Mouse (Mus musculus): ENCODE results near the gene Gm26620. TPM values are rescaled to one million over a fixed set of nuclear protein-coding genes. Genes with fewer than 3 reads are reported as not detected.

The Gm26620 gene
- polyA plus RNA-seq, 1 experiment, result 0.12 TPM

DNA sequence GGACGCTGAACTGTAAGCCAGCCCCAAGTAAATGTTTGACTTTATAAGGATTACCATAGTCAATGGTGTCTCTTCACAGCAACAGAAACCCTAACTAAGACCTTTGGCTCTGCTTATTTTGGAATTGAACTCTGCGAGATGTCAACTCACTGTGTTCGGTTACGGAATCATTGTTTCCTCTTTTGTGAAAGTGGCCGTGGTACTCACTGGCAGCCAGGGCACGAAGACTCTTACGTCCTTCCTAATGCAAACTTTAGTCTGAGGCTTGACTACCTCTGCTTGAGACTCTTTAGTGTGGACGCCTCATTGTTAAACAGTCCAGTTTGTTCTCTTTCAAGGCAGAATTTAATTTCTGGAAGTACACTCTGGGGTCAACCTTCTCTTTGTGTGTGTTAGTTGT lies 34.4 kb downstream of the Gm26620 start:
- no peaks in the 10 kb centered on the region for H3K79me3 ChIP-seq (ENCODE audit: low read depth)
- H3K27me3 ChIP-seq (ENCODE audit: control insufficient read depth, insufficient read depth, insufficient read length), result no peaks in the 10 kb centered on the region
- TF ChIP-seq CTCF (IDR thresholded peaks at IDR 0.05; ENCODE audit: control insufficient read depth, insufficient read depth, insufficient read length), result no peak
- no peak for TF ChIP-seq MYOD1 (IDR thresholded peaks at IDR 0.05; ENCODE audit: control insufficient read depth, insufficient read length, low read depth)
- no peak for TF ChIP-seq USF1 (IDR thresholded peaks at IDR 0.05; ENCODE audit: low read depth)
- no peak for TF ChIP-seq MYOG (IDR thresholded peaks at IDR 0.05; ENCODE audit: control insufficient read depth, extremely low read depth, insufficient read length)
- no peak overlapping the region for H3ac ChIP-seq (ENCODE audit: control insufficient read depth, insufficient read length, low read depth)
- H3K4me3 ChIP-seq (ENCODE audit: insufficient read depth, poor library complexity, severe bottlenecking), result no peak overlapping the region
- H3K36me3 ChIP-seq (ENCODE audit: control insufficient read depth, insufficient read depth), result no peaks in the 10 kb centered on the region
- no peaks in the 10 kb centered on the region for H3K79me2 ChIP-seq (ENCODE audit: control insufficient read depth, insufficient read depth)

- no peaks in the 10 kb centered on the region for H3K36me3 ChIP-seq (ENCODE audit: control insufficient read depth, insufficient read depth)
- H3ac ChIP-seq (ENCODE audit: control insufficient read depth, insufficient read length, low read depth), result no peak overlapping the region
- H3K27me3 ChIP-seq (ENCODE audit: control insufficient read depth, insufficient read depth, insufficient read length), result no peaks in the 10 kb centered on the region
- H3K79me3 ChIP-seq (ENCODE audit: low read depth), result no peaks in the 10 kb centered on the region
- TF ChIP-seq CEBPB (IDR thresholded peaks at IDR 0.05; ENCODE audit: low read depth), result no peak
- no peak for TF ChIP-seq MYOG (IDR thresholded peaks at IDR 0.05; ENCODE audit: control insufficient read depth, extremely low read depth, insufficient read length)
- TF ChIP-seq CTCF (IDR thresholded peaks at IDR 0.05; ENCODE audit: control insufficient read depth, insufficient read depth, insufficient read length), result no peak
- no peak for TF ChIP-seq MYOD1 (IDR thresholded peaks at IDR 0.05; ENCODE audit: control insufficient read depth, insufficient read length, low read depth)
- TF ChIP-seq FOSL1 (IDR thresholded peaks at IDR 0.05; ENCODE audit: insufficient read depth, low read length, poor library complexity, severe bottlenecking), result no peak
- H3K79me2 ChIP-seq (ENCODE audit: control insufficient read depth, insufficient read depth), result no peaks in the 10 kb centered on the region
- H3K4me3 ChIP-seq (ENCODE audit: insufficient read depth, poor library complexity, severe bottlenecking), result no peak overlapping the region
These were observed 39.6 kb downstream of the Gm26620 start for GRCm38 (mm10) chr1:170924485-170924884.

GRCm38 (mm10) chr1:170926941-170927340 lies 42.1 kb downstream of the Gm26620 start:
- no peak overlapping the region for H3K4me3 ChIP-seq (ENCODE audit: insufficient read depth, poor library complexity, severe bottlenecking)
- no peaks in the 10 kb centered on the region for H3K79me2 ChIP-seq (ENCODE audit: control insufficient read depth, insufficient read depth)
- H3K27me3 ChIP-seq (ENCODE audit: control insufficient read depth, insufficient read depth, insufficient read length), result no peaks in the 10 kb centered on the region
- TF ChIP-seq FOSL1 (IDR thresholded peaks at IDR 0.05; ENCODE audit: insufficient read depth, low read length, poor library complexity, severe bottlenecking), result no peak
- TF ChIP-seq MYOG (IDR thresholded peaks at IDR 0.05; ENCODE audit: control insufficient read depth, extremely low read depth, insufficient read length), result no peak
- TF ChIP-seq MAX (IDR thresholded peaks at IDR 0.05), result no peak
- TF ChIP-seq MYOD1 (IDR thresholded peaks at IDR 0.05; ENCODE audit: control insufficient read depth, insufficient read length, low read depth), result no peak
- TF ChIP-seq USF1 (IDR thresholded peaks at IDR 0.05; ENCODE audit: low read depth), result no peak
- TF ChIP-seq CEBPB (IDR thresholded peaks at IDR 0.05; ENCODE audit: low read depth), result no peak
- no peak for TF ChIP-seq CTCF (IDR thresholded peaks at IDR 0.05; ENCODE audit: control insufficient read depth, insufficient read depth, insufficient read length)
- no peaks in the 10 kb centered on the region for H3K36me3 ChIP-seq (ENCODE audit: control insufficient read depth, insufficient read depth)
- no peaks in the 10 kb centered on the region for H3K79me3 ChIP-seq (ENCODE audit: low read depth)
- no peak overlapping the region for H3ac ChIP-seq (ENCODE audit: control insufficient read depth, insufficient read length, low read depth)

DNA sequence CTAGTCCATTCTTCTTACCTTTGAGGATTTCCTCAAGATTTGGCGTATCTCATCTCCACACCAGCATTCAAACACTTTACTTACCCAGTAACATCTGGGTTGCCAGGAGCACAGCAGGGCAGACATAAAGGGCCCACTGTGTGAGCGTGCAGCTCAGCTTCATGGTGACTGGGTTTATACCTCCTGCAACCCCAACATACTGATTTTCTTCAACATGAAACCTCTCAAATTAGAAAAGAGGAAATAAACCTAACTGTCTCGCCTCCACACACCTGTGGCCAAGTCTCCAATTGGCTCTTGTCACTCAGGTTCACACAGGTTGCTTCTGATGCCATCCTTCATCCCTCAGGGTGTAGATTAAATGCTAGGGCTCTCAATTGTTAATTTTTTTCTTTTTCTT lies 42.5 kb downstream of the Gm26620 start, which contains the start of gene Fcrla:
TSS of gene Fcrla (minus strand) at position 206 of the 400 bp plus-strand sequence.
- TF ChIP-seq FOSL1 (IDR thresholded peaks at IDR 0.05; ENCODE audit: insufficient read depth, low read length, poor library complexity, severe bottlenecking) (no peak), MYOD1 (IDR thresholded peaks at IDR 0.05; ENCODE audit: control insufficient read depth, insufficient read length, low read depth) (no peak), CEBPB (IDR thresholded peaks at IDR 0.05; ENCODE audit: low read depth) (no peak), MAX (IDR thresholded peaks at IDR 0.05) (no peak), MYOG (IDR thresholded peaks at IDR 0.05; ENCODE audit: control insufficient read depth, extremely low read depth, insufficient read length) (no peak), USF1 (IDR thresholded peaks at IDR 0.05; ENCODE audit: low read depth) (no peak), CTCF (IDR thresholded peaks at IDR 0.05; ENCODE audit: control insufficient read depth, insufficient read depth, insufficient read length) (no peak)
- no peak within 1 kb of the TSS for H3K4me3 ChIP-seq (ENCODE audit: insufficient read depth, poor library complexity, severe bottlenecking)
- H3K27me3 ChIP-seq (ENCODE audit: control insufficient read depth, insufficient read depth, insufficient read length), result no peaks in the 10 kb centered on the region

GRCm38 (mm10) chr1:170928467-170928866 lies 43.6 kb downstream of the Gm26620 start:
- Histone ChIP-seq H3ac (ENCODE audit: control insufficient read depth, insufficient read length, low read depth) (no peak overlapping the region), H3K79me3 (ENCODE audit: low read depth) (no peaks in the 10 kb centered on the region), H3K36me3 (ENCODE audit: control insufficient read depth, insufficient read depth) (no peaks in the 10 kb centered on the region), H3K79me2 (ENCODE audit: control insufficient read depth, insufficient read depth) (no peaks in the 10 kb centered on the region), H3K27me3 (ENCODE audit: control insufficient read depth, insufficient read depth, insufficient read length) (no peaks in the 10 kb centered on the region), H3K4me3 (ENCODE audit: insufficient read depth, poor library complexity, severe bottlenecking) (no peak overlapping the region)
- no peak for TF ChIP-seq CEBPB (IDR thresholded peaks at IDR 0.05; ENCODE audit: low read depth)
- TF ChIP-seq CTCF (IDR thresholded peaks at IDR 0.05; ENCODE audit: control insufficient read depth, insufficient read depth, insufficient read length), result no peak
- TF ChIP-seq MYOG (IDR thresholded peaks at IDR 0.05; ENCODE audit: control insufficient read depth, extremely low read depth, insufficient read length), result no peak
- TF ChIP-seq MAX (IDR thresholded peaks at IDR 0.05), result no peak

More for the DNA sequence above, 42.5 kb downstream of the Gm26620 start, which contains the start of gene Fcrla:
- Histone ChIP-seq H3ac (ENCODE audit: control insufficient read depth, insufficient read length, low read depth) (no peak within 1 kb of the TSS), H3K79me3 (ENCODE audit: low read depth) (no peaks in the 10 kb centered on the region), H3K36me3 (ENCODE audit: control insufficient read depth, insufficient read depth) (no peaks in the 10 kb centered on the region), H3K79me2 (ENCODE audit: control insufficient read depth, insufficient read depth) (no peaks in the 10 kb centered on the region)

DNA sequence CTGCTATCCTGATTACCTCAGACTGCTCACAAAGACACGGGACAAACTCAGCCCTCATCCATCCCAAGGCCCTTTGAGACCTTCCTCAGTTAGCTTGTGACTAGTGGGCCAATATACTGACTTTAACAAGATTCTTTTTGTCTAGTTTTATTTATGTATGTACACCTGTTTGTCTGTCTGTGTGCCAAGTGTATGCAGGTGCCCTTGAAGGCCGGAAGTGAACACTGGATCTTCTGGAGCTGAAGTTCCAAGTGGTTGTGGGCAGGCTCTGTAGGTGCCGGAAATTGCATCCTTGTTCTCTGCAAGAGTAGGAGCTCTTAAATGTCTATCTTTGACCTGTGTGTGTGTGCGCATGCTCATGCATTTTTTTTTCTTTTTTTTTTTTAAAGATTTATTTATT lies 44.4 kb downstream of the Gm26620 start:
- TF ChIP-seq MYOG (IDR thresholded peaks at IDR 0.05; ENCODE audit: control insufficient read depth, extremely low read depth, insufficient read length) (no peak), MAX (IDR thresholded peaks at IDR 0.05) (no peak), USF1 (IDR thresholded peaks at IDR 0.05; ENCODE audit: low read depth) (no peak)
- H3K27me3 ChIP-seq (ENCODE audit: control insufficient read depth, insufficient read depth, insufficient read length), result no peaks in the 10 kb centered on the region
- no peaks in the 10 kb centered on the region for H3K36me3 ChIP-seq (ENCODE audit: control insufficient read depth, insufficient read depth)
- H3K79me2 ChIP-seq (ENCODE audit: control insufficient read depth, insufficient read depth), result no peaks in the 10 kb centered on the region
- H3K79me3 ChIP-seq (ENCODE audit: low read depth), result no peaks in the 10 kb centered on the region
- H3ac ChIP-seq (ENCODE audit: control insufficient read depth, insufficient read length, low read depth), result no peak overlapping the region
- no peak overlapping the region for H3K4me3 ChIP-seq (ENCODE audit: insufficient read depth, poor library complexity, severe bottlenecking)
